8 mouse cellular contexts compared by ENCODE assay signal in the genomic region with DNA sequence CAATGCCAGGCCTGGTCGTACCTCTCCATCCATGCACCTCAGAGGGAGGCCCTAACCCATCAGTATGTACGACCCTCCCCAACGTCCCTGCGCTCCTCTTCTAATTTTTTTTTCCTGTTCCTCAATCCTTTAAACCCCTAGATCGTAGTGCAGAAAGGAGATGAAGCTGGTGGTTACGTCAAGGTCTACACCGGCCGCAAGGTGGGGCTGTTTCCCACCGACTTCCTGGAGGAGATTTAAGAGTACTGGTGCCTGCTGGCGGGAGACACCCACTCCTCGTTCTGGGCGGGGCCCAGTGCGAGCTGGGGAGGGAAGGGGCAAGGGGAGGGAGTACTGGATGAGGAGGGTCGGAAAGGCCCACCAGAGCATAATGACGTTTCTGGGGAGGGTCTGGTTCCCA. TPM values are rescaled to one million over a fixed set of nuclear protein-coding genes. Genes with fewer than 3 reads are reported as not detected.
DNase-seq lines count a peak whose midpoint lies in the region; ATAC-seq and TF ChIP-seq lines count a peak whose summit lies in the region.

No protein-coding gene starts in this region.

- H3K4me3 ChIP-seq in cortical plate, adult 2 months (ENCODE audit: insufficient read depth, low read length): no peak overlapping the region
- no peak overlapping the region for H3K4me3 ChIP-seq in kidney, adult 2 months (ENCODE audit: insufficient read depth, low read depth, low read length)
- peak overlapping the region; percentile 42 for H3K4me3 ChIP-seq in limb, embryonic 13.5 days
- H3K4me3 ChIP-seq in midbrain, embryonic 14.5 days (replicated peaks; ENCODE audit: low read depth, low read length): no peak overlapping the region

- peaks cover 7% of the 10 kb centered on the region for H3K4me1 ChIP-seq in cortical plate, adult 2 months (ENCODE audit: control insufficient read depth, insufficient read depth, low read length)
- H3K4me1 ChIP-seq in kidney, adult 2 months (ENCODE audit: control insufficient read depth, insufficient read depth, low read length): no peaks in the 10 kb centered on the region
- H3K4me1 ChIP-seq in limb, embryonic 13.5 days: peaks cover 51% of the 10 kb centered on the region
- peaks cover 44% of the 10 kb centered on the region for H3K4me1 ChIP-seq in midbrain, embryonic 14.5 days (ENCODE audit: control insufficient read depth, insufficient read depth, low read length)

- no peaks in the 10 kb centered on the region for H3K9me3 ChIP-seq in limb, embryonic 13.5 days
- H3K9me3 ChIP-seq in midbrain, embryonic 14.5 days (ENCODE audit: control insufficient read depth, low read length): no peaks in the 10 kb centered on the region

- peak; percentile 65 for TF ChIP-seq CTCF in cortical plate, adult 2 months (IDR thresholded peaks at IDR 0.05; ENCODE audit: extremely low read depth, insufficient read depth, low read length)
- peak; percentile 71 for TF ChIP-seq CTCF in kidney, adult 2 months (conservative IDR thresholded peaks at IDR 0.05; ENCODE audit: insufficient read depth, insufficient read length, low read depth, low read length)

- no peak for TF ChIP-seq POLR2A in cortical plate, adult 2 months (IDR thresholded peaks at IDR 0.05; ENCODE audit: extremely low read depth, insufficient read depth, low read length)
- no peak for TF ChIP-seq POLR2A in kidney, adult 2 months (IDR thresholded peaks at IDR 0.05; ENCODE audit: low read depth, low read length)

- no peak for ATAC-seq in limb, embryonic 13.5 days (ENCODE audit: low FRiP score, low read depth)
- ATAC-seq in midbrain, embryonic 14.5 days (ENCODE audit: low FRiP score, low TSS enrichment): no peak; the same call in 1 of the 2 replicates

- peak; percentile 62 for DNase-seq in ovary, postnatal 14 days (ENCODE audit: low spot score)
- DNase-seq in ovary, postnatal 10 days (ENCODE audit: low spot score): no peak
- DNase-seq in gastrocnemius, postnatal 36 days: peak; percentile 51 to 66
- peak; percentile 75 for DNase-seq in kidney, adult 2 months
- DNase-seq in midbrain, embryonic 14.5 days: peak; percentile 85
- peak; percentile 66 to 74 for DNase-seq in spleen, postnatal 36 days (ENCODE audit: low spot score in 2 of 2)

- H3K27ac ChIP-seq in cortical plate, adult 2 months (ENCODE audit: insufficient read depth, low read length): no peak overlapping the region
- no peak overlapping the region for H3K27ac ChIP-seq in kidney, adult 2 months (ENCODE audit: insufficient read depth, low read depth, low read length)
- no peak overlapping the region for H3K27ac ChIP-seq in limb, embryonic 13.5 days
- no peak overlapping the region; the same call in 1 of the 2 replicates for H3K27ac ChIP-seq in midbrain, embryonic 14.5 days (replicated peaks; ENCODE audit: low read depth, low read length)

- 0 out of 2 replicates have a peak overlapping the region, but pooled peaks have one; percentile 45 for H3K9ac ChIP-seq in limb, embryonic 13.5 days
- no peak overlapping the region for H3K9ac ChIP-seq in midbrain, embryonic 14.5 days (replicated peaks; ENCODE audit: low read length)

- 12% methylated on average over 15 of the region's 15 CpGs for WGBS in kidney, adult 2 months
- 2% methylated on average over 15 of the region's 15 CpGs for WGBS in limb, embryonic 13.5 days
- 4% methylated on average over 15 of the region's 15 CpGs for WGBS in midbrain, embryonic 14.5 days

- intact Hi-C loops in gastrocnemius, postnatal 36 days (cut with DNase I): no loop called here

- no peaks in the 10 kb centered on the region for H3K36me3 ChIP-seq in kidney, adult 2 months (ENCODE audit: control insufficient read depth, insufficient read depth, low read length)
- H3K36me3 ChIP-seq in limb, embryonic 13.5 days: peaks cover 26% of the 10 kb centered on the region
- H3K36me3 ChIP-seq in midbrain, embryonic 14.5 days (ENCODE audit: control insufficient read depth, insufficient read depth, low read length): 0 out of 2 replicates have a peak, but pooled peaks cover 4% of the 10 kb centered on the region

- H3K4me2 ChIP-seq in limb, embryonic 13.5 days (replicated peaks): peak overlapping the region; percentile 72
- H3K4me2 ChIP-seq in midbrain, embryonic 14.5 days (ENCODE audit: low read length): peak overlapping the region; percentile 89

- 0 out of 2 replicates have a peak, but pooled peaks cover 1% of the 10 kb centered on the region for H3K27me3 ChIP-seq in kidney, adult 2 months (replicated peaks; ENCODE audit: control insufficient read depth, insufficient read depth, low read length)
- H3K27me3 ChIP-seq in limb, embryonic 13.5 days: peaks cover 65% of the 10 kb centered on the region
- peaks cover 9% of the 10 kb centered on the region for H3K27me3 ChIP-seq in midbrain, embryonic 14.5 days (ENCODE audit: control insufficient read depth, insufficient read depth, low read length)

RNA-seq across cellular contexts. Expression of a gene that starts 6.5 kb away (rescaled TPM):
- polyA plus RNA-seq in cortical plate, adult 2 months (2012; rRNA removed): 10.0 and 10.6 TPM in 2 replicates
- total RNA-seq in gastrocnemius, postnatal 36 days (2021): 10 to 100 TPM; 11.0 to 11.3 TPM
- 24.4 and 27.4 TPM in 2 replicates for polyA plus RNA-seq in kidney, adult 2 months (2012; rRNA removed)
- 8.7 and 10.1 TPM in 2 replicates for polyA plus RNA-seq in limb, embryonic 13.5 days (2015; fragmentation: Nextera tagmentation; extraction: Ambion mirVana)
- polyA plus RNA-seq in midbrain, embryonic 14.5 days (2014; fragmentation: Nextera tagmentation; extraction: Ambion mirVana): 14.2 and 18.6 TPM in 2 replicates

RNA-seq across cellular contexts. Expression of a gene that starts 6.8 kb away (rescaled TPM):
- 9.5 and 10.6 TPM in 2 replicates for polyA plus RNA-seq in cortical plate, adult 2 months (2012; rRNA removed)
- total RNA-seq in gastrocnemius, postnatal 36 days (2021): 100 to 1,000 TPM; 342 to 376 TPM
- polyA plus RNA-seq in kidney, adult 2 months (2012; rRNA removed): 1.2 and 3.0 TPM in 2 replicates
- 20.8 and 20.9 TPM in 2 replicates for polyA plus RNA-seq in limb, embryonic 13.5 days (2015; fragmentation: Nextera tagmentation; extraction: Ambion mirVana)
- 0.32 and 1.0 TPM in 2 replicates for polyA plus RNA-seq in midbrain, embryonic 14.5 days (2014; fragmentation: Nextera tagmentation; extraction: Ambion mirVana)

RNA-seq across cellular contexts. Expression of a gene that starts 14.0 kb away (rescaled TPM):
- polyA plus RNA-seq in cortical plate, adult 2 months (2012; rRNA removed): 38.6 and 39.7 TPM in 2 replicates
- 10 to 100 TPM; 23.4 to 26.4 TPM for total RNA-seq in gastrocnemius, postnatal 36 days (2021)
- polyA plus RNA-seq in kidney, adult 2 months (2012; rRNA removed): 232 and 274 TPM in 2 replicates
- polyA plus RNA-seq in limb, embryonic 13.5 days (2015; fragmentation: Nextera tagmentation; extraction: Ambion mirVana): 97.4 and 98.1 TPM in 2 replicates
- 48.9 and 50.7 TPM in 2 replicates for polyA plus RNA-seq in midbrain, embryonic 14.5 days (2014; fragmentation: Nextera tagmentation; extraction: Ambion mirVana)

RNA-seq across cellular contexts. Expression of a gene that starts 26.1 kb away (rescaled TPM):
- 3.0 and 3.8 TPM in 2 replicates for polyA plus RNA-seq in cortical plate, adult 2 months (2012; rRNA removed)
- total RNA-seq in gastrocnemius, postnatal 36 days (2021): under 1 TPM; 0.20 TPM
- 2.0 and 2.2 TPM in 2 replicates for polyA plus RNA-seq in kidney, adult 2 months (2012; rRNA removed)
- 10.7 and 12.5 TPM in 2 replicates for polyA plus RNA-seq in limb, embryonic 13.5 days (2015; fragmentation: Nextera tagmentation; extraction: Ambion mirVana)
- polyA plus RNA-seq in midbrain, embryonic 14.5 days (2014; fragmentation: Nextera tagmentation; extraction: Ambion mirVana): 106 and 134 TPM in 2 replicates
